18 mouse cellular contexts compared by ENCODE assay signal in genomic region chr13:9767279-9767678, GRCm38 (mm10). TPM values are rescaled to one million over a fixed set of nuclear protein-coding genes. Genes with fewer than 3 reads are reported as not detected.
A peak's percentile ranks its signal among the peaks of the same experiment; 100 is the strongest.
DNase-seq lines count a peak whose midpoint lies in the region; ATAC-seq and TF ChIP-seq lines count a peak whose summit lies in the region.
"Had no signal": no experiment of that assay in that cellular context is flagged by ENCODE, and none has a peak within 500 bp of the region (broad histone marks: within the 10 kb centered on the region; RNA-seq: fewer than 3 reads in every experiment).

No protein-coding gene starts in this region.

- H3K79me2 ChIP-seq in CH12.LX (replicated peaks; ENCODE audit: control insufficient read depth, extremely low read depth, insufficient read depth, poor library complexity, severe bottlenecking): peaks cover 14% of the 10 kb centered on the region

- TF ChIP-seq RAD21 in CH12.LX (IDR thresholded peaks at IDR 0.05; ENCODE audit: low read depth, low read length): no peak; the same call in 1 of the 2 replicates

- peak overlapping the region; percentile 48 for H3K4me2 ChIP-seq in heart, embryonic 13.5 days
- peak overlapping the region; percentile 47; the same call in 1 of the 2 replicates for H3K4me2 ChIP-seq in CH12.LX (ENCODE audit: insufficient read depth, low read depth, poor library complexity, severe bottlenecking)
- H3K4me2 ChIP-seq: forebrain, embryonic 13.5 days; hindbrain, embryonic 14.5 days; liver, embryonic 12.5 days; midbrain, embryonic 13.5 days; neural tube, embryonic 12.5 days had no signal

- no peak for ATAC-seq in heart, embryonic 13.5 days (ENCODE audit: extremely low read depth, insufficient number of reproducible peaks, low FRiP score, low TSS enrichment)
- ATAC-seq: forebrain, embryonic 13.5 days; liver, embryonic 12.5 days; midbrain, embryonic 13.5 days had no signal

- in situ Hi-C loops in CH12.LX (cut with MboI; ENCODE audit: low pct_ligation_motif_present, low pct_unique_long_range_greater_than_20kb, low sequenced_read_pairs): no loop called here

- peak overlapping the region; percentile 74 for H3K27ac ChIP-seq in heart, embryonic 13.5 days (replicated peaks)
- peak overlapping the region; percentile 60 for H3K27ac ChIP-seq in CH12.LX (ENCODE audit: insufficient read depth, low read depth)
- H3K27ac ChIP-seq: forebrain, embryonic 13.5 days; hindbrain, embryonic 14.5 days; liver, embryonic 12.5 days; midbrain, embryonic 13.5 days; neural tube, embryonic 12.5 days had no signal

- no peaks in the 10 kb centered on the region for H3K36me3 ChIP-seq in heart, embryonic 13.5 days
- no peaks in the 10 kb centered on the region for H3K36me3 ChIP-seq in CH12.LX (replicated peaks in 1 of 2; ENCODE audit: control insufficient read depth in 1 of 2, insufficient read depth in 1 of 2, low read length in 1 of 2)
- H3K36me3 ChIP-seq: liver, embryonic 12.5 days; midbrain, embryonic 13.5 days; neural tube, embryonic 12.5 days had no signal

- no peaks in the 10 kb centered on the region for H3K27me3 ChIP-seq in heart, embryonic 13.5 days (replicated peaks)
- H3K27me3 ChIP-seq in CH12.LX (replicated peaks): peaks cover 3% of the 10 kb centered on the region
- H3K27me3 ChIP-seq: liver, embryonic 12.5 days; midbrain, embryonic 13.5 days; neural tube, embryonic 12.5 days had no signal

- peaks cover 35% of the 10 kb centered on the region for H3K4me1 ChIP-seq in heart, embryonic 13.5 days
- H3K4me1 ChIP-seq in CH12.LX (ENCODE audit: control insufficient read depth in 1 of 2, insufficient read depth in 2 of 2): peaks cover 11 to 35% of the 10 kb centered on the region in 2 experiments

- TF ChIP-seq CTCF in CH12.LX (conservative IDR thresholded peaks at IDR 0.05 in 1 of 2, IDR thresholded peaks at IDR 0.05 in 1 of 2; ENCODE audit: low read depth in 2 of 2, low read length in 2 of 2): no peak

- TF ChIP-seq POLR2A in CH12.LX (IDR thresholded peaks at IDR 0.05; ENCODE audit: low read depth, low read length): peak; percentile 26

- H3K4me3 ChIP-seq in heart, embryonic 13.5 days: no peak overlapping the region
- H3K4me3 ChIP-seq in CH12.LX (replicated peaks in 1 of 3; ENCODE audit: low read depth in 2 of 3, low read length in 2 of 3, poor library complexity in 1 of 3): peak overlapping the region in 2 of 3 experiments; percentile 5 to 39
- H3K4me3 ChIP-seq: forebrain, embryonic 13.5 days; liver, embryonic 12.5 days; midbrain, embryonic 13.5 days; neural tube, embryonic 12.5 days had no signal

- WGBS in heart, embryonic 13.5 days: 30% methylated on average over 5 of the region's 5 CpGs

- TF ChIP-seq EP300 in CH12.LX (IDR thresholded peaks at IDR 0.05; ENCODE audit: low read length): peak; percentile 95

- H3K9ac ChIP-seq in heart, embryonic 13.5 days: 0 out of 2 replicates have a peak overlapping the region, but pooled peaks have one; percentile 48
- H3K9ac ChIP-seq in CH12.LX (ENCODE audit: insufficient read depth, low read depth): peak overlapping the region; percentile 52; the same call in 1 of the 2 replicates
- H3K9ac ChIP-seq: forebrain, embryonic 13.5 days; hindbrain, embryonic 14.5 days; liver, embryonic 12.5 days; midbrain, embryonic 13.5 days; neural tube, embryonic 12.5 days had no signal

- dilution Hi-C loops in CH12.LX (cut with MboI; ENCODE audit: extremely low pct_ligation_motif_present, extremely low pct_unique_long_range_greater_than_20kb, low sequenced_read_pairs): no loop called here

- intact Hi-C loops in gastrocnemius, postnatal 36 days (cut with DNase I): no loop called here

- no peaks in the 10 kb centered on the region for H3K9me3 ChIP-seq in heart, embryonic 13.5 days
- H3K9me3 ChIP-seq in CH12.LX (replicated peaks; ENCODE audit: low read length): no peaks in the 10 kb centered on the region
- H3K9me3 ChIP-seq: forebrain, embryonic 13.5 days; liver, embryonic 12.5 days; midbrain, embryonic 13.5 days; neural tube, embryonic 12.5 days had no signal

- peak; percentile 52 for DNase-seq in adrenal gland, adult 2 months
- no peak for DNase-seq in adrenal gland, postnatal 10 days
- DNase-seq in heart, adult 9 months (ENCODE audit: low spot score in 2 of 2): no peak
- DNase-seq in CH12.LX (ENCODE audit: extremely low read depth): peak; percentile 91
- DNase-seq in induced T-regulatory cell, adult 2 months (ENCODE audit: low read depth): peak; percentile 81
- no peak for DNase-seq in cerebellum, postnatal 36 days
- no peak for DNase-seq in gastrocnemius, postnatal 36 days
- DNase-seq: cerebellum, adult 11-12 months; gastrocnemius, postnatal 10 days; kidney, adult 18-20 months; lung, postnatal 14 days; right cerebral cortex, adult 18-20 months had no signal

TF ChIP-seq in CH12.LX, 34 proteins besides CTCF, POLR2A, EP300 and RAD21:
- TF ChIP-seq MYC (IDR thresholded peaks at IDR 0.05; ENCODE audit: low read depth, low read length): 0 out of 2 replicates have a peak, but pooled peaks have one; percentile 33
- TF ChIP-seq HCFC1 (IDR thresholded peaks at IDR 0.05; ENCODE audit: low read depth, low read length): peak; percentile 46
- peak; percentile 99 for TF ChIP-seq JUND (conservative IDR thresholded peaks at IDR 0.05; ENCODE audit: low read depth, low read length)
- peak; percentile 95 for TF ChIP-seq ETS1 (conservative IDR thresholded peaks at IDR 0.05; ENCODE audit: low read depth, low read length)
- no peak for TF ChIP-seq SMC3 (IDR thresholded peaks at IDR 0.05; ENCODE audit: low read depth, low read length)
- peak; percentile 62 for TF ChIP-seq CHD2 (IDR thresholded peaks at IDR 0.05; ENCODE audit: low read length)
- no peak for TF ChIP-seq ZKSCAN1 (IDR thresholded peaks at IDR 0.05; ENCODE audit: borderline replicate concordance, low read depth, low read length)
- no peak for TF ChIP-seq ZNF384 (IDR thresholded peaks at IDR 0.05; ENCODE audit: low read depth, low read length)
- 0 out of 2 replicates have a peak, but pooled peaks have one; percentile 40 for TF ChIP-seq NELFE (IDR thresholded peaks at IDR 0.05; ENCODE audit: low read depth, low read length)
- peak; percentile 98 for TF ChIP-seq MEF2A (IDR thresholded peaks at IDR 0.05; ENCODE audit: borderline replicate concordance, low read depth, low read length)
- TF ChIP-seq JUN (IDR thresholded peaks at IDR 0.05; ENCODE audit: insufficient read depth, low read depth, low read length): peak; percentile 99
- peak; percentile 83 for TF ChIP-seq TCF12 (IDR thresholded peaks at IDR 0.05; ENCODE audit: low read depth, low read length)
- peak; percentile 87 for TF ChIP-seq BHLHE40 (IDR thresholded peaks at IDR 0.05; ENCODE audit: low read depth, low read length)
- peak; percentile 70 for TF ChIP-seq MAX (IDR thresholded peaks at IDR 0.05; ENCODE audit: low read length)
- no peak for TF ChIP-seq USF2 (conservative IDR thresholded peaks at IDR 0.05; ENCODE audit: low read depth, low read length)
- TF ChIP-seq NRF1 (IDR thresholded peaks at IDR 0.05; ENCODE audit: low read depth, low read length): 0 out of 2 replicates have a peak, but pooled peaks have one; percentile 10
- 0 out of 2 replicates have a peak, but pooled peaks have one; percentile 38 for TF ChIP-seq ELF1 (IDR thresholded peaks at IDR 0.05; ENCODE audit: low read depth, low read length)
- TF ChIP-seq MAFK (IDR thresholded peaks at IDR 0.05; ENCODE audit: insufficient replicate concordance, low read length): peak; percentile 61
- peak; percentile 100 for TF ChIP-seq IRF4 (IDR thresholded peaks at IDR 0.05; ENCODE audit: low read depth, low read length)
- TF ChIP-seq SIN3A (IDR thresholded peaks at IDR 0.05; ENCODE audit: low read length): peak; percentile 83; the same call in 1 of the 2 replicates
- TF ChIP-seq UBTF (IDR thresholded peaks at IDR 0.05; ENCODE audit: low read depth, low read length): no peak
- no peak for TF ChIP-seq USF1 (IDR thresholded peaks at IDR 0.05; ENCODE audit: low read depth, low read length)
- peak; percentile 83 for TF ChIP-seq TBP (conservative IDR thresholded peaks at IDR 0.05; ENCODE audit: low read depth, low read length)

RNA-seq across cellular contexts. Expression of gene Zmynd11, which starts 2.1 kb away (rescaled TPM):
- total RNA-seq in adrenal gland, adult 2 months (2021): 100 to 1,000 TPM; 132 to 155 TPM
- polyA plus RNA-seq in adrenal gland, adult 2 months (2012; rRNA removed): 31.4 and 35.9 TPM in 2 replicates
- total RNA-seq in adrenal gland, postnatal 10 days (2021): 100 to 1,000 TPM; 106 to 127 TPM
- 98.4 and 103 TPM in 2 replicates for polyA plus RNA-seq in heart, embryonic 13.5 days (2015; fragmentation: Nextera tagmentation; extraction: Ambion mirVana)
- 18.1 and 20.9 TPM in 2 replicates for total RNA-seq in CH12.LX (2012; rRNA removed)
- 20.4 and 21.8 TPM in 2 replicates for total RNA-seq in CH12.LX (2014; rRNA removed)
- 29.3 and 32.2 TPM in 2 replicates for polyA plus RNA-seq in CH12.LX (2012; ENCODE audit: insufficient read length, low read depth)
- total RNA-seq in gastrocnemius, postnatal 36 days (2021): 10 to 100 TPM; 70.5 to 86.6 TPM

Comparison
In these comparisons a context has a peak if more than half of its experiments do, and no peak if none do; other contexts are left out.
1. DNase-seq: peak in adrenal gland, adult 2 months (single experiment), CH12.LX (single experiment) and induced T-regulatory cell, adult 2 months (single experiment); none in adrenal gland, postnatal 10 days (single experiment), heart, adult 9 months (0 of 2), cerebellum, postnatal 36 days (0 of 2) and gastrocnemius, postnatal 36 days (0 of 2).